Mouse (Mus musculus): ENCODE measurements at regions not wholly inside any gene's neighbourhood (a gene's known extent, or its start where the extent isn't known, plus 50 kb on each side); places are given as distances from the start of the nearest gene placed in this dataset.

DNA sequence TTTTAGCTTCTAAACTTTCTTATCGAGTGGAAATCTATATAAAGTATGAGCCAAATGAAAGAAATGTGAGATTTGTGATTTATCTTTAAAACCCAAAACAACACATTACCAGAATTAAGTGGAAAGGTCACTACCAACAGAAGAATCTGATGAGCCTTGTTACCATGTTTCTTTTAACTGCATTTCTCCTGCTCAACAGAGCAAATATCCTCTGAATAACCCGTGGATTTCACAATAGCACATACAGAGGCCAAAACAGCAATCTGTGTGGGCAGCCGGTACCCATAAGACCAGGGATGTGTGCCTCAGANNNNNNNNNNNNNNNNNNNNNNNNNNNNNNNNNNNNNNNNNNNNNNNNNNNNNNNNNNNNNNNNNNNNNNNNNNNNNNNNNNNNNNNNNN, 85.3 kb downstream of the 4930444P10Rik start:
- DNase-seq (ENCODE audit: low spot score), result no peak

DNA sequence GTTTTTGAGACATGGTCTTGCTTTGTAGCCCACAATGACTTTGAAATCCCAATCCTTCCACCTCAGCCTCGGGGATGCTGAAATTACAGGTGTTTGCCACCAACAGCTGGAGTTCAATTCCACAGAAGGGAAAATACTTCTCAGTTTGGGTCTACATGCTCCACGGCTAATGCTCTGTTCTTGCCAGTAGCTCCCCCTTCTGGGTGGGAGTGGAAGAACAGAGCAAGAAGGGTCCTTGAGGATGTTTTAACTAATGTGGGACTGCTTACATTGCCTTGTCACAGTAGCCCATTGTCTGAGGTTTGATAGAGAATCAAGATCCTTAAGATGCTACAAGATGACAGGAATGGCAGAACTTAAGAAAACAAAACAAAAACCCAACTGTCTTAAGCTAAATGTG, 86.2 kb downstream of the 4930444P10Rik start:
- no peak for DNase-seq (ENCODE audit: low spot score)

DNA sequence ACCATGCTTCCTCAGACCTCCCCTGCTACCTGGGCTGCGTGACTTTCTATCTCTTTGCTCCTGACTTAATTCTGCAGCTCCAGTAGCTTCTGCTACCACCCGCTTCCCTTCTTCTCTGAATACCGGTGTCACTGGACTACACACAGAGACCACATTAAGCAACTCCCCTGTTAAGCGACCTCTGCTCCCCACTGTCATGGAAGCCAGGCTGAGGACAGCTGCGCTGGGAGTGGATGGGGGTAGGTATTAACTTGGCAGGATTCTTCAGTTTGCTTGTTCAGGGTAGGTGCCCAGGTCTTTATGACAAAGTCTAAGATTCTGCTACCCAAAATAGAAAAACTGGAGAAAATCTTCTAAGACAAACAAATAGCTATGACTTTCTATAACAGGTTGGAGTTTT, 96.0 kb downstream of the 4930444P10Rik start:
- no peak for DNase-seq (ENCODE audit: low spot score)

DNA sequence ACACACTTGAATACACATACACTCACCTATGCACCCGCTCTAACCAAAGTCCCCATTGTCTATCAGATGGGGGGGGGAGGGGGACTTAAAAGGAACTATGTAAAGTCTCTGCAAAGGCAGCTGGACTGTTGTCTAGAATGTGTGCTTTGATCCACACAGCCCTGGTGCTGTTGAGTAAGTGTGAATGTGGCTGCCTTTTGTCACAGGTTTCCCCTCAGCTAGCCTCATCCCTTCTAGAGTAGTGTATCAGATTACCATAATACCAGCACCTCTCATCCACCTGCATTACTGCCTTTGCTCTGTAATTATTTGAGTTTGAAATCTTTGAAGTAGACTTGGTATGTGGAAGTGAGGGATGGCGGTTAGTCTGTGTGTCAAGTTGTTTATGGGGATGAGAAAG, 96.8 kb downstream of the 4930444P10Rik start:
- DNase-seq (ENCODE audit: low spot score), result no peak

DNA sequence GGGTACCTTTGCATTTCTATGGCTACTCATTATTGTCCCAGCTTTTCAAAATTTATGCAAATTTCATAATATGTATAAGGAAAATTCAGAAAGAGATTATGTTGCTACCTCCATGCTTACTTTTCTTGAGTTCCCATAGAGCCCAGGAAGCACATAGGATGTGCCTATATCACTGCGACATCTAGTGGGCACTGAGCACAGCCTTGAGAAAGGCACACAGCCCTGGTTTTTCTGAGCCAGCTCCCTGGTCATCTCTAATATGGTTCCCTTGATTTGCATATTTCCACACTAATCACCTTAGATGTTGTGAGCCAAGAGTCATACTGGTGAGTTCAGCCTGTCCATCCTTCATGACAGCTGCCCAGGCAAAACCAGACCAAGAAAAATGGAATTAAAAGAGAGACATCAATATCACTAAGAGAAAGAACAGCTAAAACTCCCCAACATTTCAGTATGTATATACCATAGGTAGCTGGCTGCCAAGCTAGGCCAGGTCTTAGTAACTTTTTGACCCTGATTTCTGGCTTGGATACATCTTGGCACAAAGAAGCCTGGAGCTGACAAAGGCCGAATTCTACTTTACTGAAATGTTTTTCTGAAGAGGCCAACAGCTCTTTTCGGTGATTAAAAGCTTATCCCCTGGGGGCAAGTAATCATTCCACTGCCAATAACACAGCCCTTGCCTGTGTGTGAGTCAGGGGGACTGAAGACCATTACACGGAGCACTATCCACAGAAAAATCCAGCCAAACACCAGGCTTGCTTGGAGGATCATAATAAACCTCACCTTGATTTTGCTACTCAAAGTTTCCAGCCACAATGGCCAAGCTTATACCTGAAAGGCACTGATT, 99.3 kb downstream of the 4930444P10Rik start:
- DNase-seq (ENCODE audit: low spot score), result peak; percentile 2

DNA sequence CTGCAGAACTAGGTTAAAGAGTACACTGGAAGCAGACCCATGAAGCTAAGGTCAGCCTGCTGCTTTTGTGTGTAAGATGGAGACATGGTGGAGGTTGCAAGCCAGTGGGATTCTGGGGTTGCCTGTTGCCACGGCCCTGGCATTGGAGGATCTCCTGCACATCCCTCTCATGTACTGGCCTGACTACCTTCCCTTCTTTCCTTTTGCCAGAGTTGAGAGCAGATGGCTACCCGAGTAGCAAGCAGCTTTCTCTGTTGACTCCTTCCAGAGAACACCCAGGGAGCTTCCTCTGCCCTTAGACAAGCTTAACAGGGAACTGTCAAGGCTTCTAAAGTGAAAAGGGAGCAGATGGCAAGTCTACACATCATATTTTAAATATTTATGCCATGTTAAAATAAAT, 102.1 kb downstream of the 4930444P10Rik start:
- no peak for DNase-seq (ENCODE audit: low spot score)

DNA sequence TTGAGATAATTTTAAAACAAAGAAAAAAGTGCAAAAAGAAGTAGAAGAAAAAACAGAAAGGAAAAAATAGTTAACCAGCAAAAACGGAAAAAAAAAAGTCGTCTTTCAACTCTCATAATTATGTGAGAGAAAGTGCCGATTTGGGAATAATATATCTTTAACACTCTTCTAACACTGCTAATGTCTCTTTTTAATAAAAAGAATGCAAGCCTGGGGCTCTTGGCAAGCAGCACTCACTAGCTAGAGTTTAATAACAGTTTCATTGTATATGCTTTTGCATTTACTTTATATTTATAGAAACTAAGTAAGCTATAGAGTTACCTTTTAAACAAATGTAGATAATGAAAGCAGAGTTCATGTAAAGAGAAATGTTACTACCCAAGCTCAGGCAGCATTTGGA, 107.5 kb downstream of the 4930444P10Rik start:
- DNase-seq (ENCODE audit: low spot score), result no peak

DNA sequence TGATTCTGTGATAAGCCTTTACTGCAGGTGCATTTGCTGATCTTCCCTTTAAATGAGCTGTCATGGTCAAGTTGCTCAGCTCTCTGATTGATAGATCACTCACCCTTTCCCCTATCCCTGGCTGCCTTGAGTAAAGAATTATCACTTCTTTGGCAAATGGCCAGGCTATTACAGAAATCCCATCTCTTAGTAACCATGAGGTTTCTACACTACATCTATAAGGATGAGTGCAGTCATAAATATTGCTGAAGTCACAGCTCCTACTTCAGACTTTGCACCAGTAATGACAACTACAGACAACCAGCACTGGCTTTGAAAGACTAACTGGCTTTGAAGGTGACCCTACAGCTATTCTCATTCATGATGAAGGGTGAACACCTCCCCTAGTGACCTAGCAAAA, 113.8 kb downstream of the 4930444P10Rik start:
- DNase-seq (ENCODE audit: low spot score), result no peak

DNA sequence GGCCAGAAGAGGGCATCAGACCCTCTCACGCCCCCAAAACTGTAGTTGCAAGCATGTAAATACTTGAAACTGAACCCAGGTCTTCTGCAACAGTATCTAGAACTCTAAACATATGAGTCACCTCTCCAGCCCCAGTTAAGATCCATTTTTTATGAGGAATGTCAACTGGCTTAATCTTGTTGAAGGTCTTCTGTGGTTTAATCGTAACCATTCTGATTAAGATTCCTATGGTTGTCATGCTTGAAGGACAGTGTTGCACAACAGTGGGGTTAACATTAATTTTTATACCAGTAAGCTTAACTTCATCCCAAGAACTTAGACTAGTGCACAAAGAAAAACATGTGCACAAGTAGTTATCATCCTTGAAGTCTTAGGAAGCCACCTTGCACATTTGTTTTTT, 133.5 kb downstream of the 4930444P10Rik start:
- DNase-seq (ENCODE audit: low spot score), result no peak

DNA sequence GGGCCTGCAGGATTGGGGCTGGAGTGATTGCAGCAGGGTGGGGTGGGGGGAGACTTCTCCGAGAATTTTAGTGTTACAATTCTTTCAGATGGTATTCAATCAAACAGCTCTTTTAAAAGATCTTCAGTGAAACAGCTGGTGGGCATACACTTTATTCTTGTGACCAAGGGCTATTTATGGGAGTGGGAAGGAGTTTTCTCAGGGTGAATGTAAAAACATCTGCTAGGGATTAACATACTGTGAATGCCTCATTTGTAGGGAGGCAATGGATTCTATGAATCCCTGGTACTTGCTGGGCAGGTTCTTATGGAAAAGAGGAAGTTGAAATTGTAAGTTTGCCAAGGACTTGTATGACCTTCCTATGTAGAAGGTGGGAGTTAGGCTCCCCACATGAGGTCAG, 134.5 kb downstream of the 4930444P10Rik start:
- no peak for DNase-seq (ENCODE audit: low spot score)

DNA sequence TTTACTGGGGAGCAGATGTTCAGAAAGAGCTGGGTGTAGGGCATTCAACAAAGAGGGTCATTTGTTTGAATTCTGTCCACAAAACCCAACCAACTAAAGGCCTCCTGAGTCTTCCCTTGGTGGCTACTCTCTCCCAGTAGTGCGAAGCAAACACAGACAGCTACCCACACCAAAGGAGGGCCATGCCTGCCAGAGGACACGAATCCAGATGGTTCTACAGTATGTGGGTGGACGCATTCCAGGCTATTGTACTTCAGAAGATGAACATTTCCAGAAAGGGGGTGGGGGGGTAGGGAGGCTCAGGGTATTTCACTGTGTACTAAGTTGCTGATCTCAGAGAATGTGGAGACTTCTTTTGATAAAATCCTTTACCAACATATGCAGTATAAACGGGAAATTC, 149.5 kb downstream of the 4930444P10Rik start:
- DNase-seq (ENCODE audit: low spot score), result no peak

DNA sequence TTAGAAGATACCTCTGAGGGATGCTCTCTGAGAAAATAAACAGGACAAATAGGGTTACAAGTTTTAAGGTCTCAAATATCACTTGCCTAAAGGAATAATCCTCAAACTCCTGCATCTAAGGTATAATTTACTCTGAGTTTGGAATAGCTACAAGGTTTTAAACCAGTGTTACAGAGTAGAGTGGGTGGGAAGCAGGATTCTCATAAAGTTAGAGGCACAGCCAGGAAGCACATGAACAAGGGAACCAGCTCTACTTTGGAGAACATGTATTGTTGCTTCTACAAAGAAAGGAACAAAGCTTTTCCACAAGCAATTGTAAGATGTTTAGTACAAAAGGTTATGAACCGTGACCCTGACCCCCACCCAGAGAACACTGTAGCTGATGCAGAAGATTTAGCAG, 150.1 kb downstream of the 4930444P10Rik start:
- no peak for DNase-seq (ENCODE audit: low spot score)
